In the genomic region with DNA sequence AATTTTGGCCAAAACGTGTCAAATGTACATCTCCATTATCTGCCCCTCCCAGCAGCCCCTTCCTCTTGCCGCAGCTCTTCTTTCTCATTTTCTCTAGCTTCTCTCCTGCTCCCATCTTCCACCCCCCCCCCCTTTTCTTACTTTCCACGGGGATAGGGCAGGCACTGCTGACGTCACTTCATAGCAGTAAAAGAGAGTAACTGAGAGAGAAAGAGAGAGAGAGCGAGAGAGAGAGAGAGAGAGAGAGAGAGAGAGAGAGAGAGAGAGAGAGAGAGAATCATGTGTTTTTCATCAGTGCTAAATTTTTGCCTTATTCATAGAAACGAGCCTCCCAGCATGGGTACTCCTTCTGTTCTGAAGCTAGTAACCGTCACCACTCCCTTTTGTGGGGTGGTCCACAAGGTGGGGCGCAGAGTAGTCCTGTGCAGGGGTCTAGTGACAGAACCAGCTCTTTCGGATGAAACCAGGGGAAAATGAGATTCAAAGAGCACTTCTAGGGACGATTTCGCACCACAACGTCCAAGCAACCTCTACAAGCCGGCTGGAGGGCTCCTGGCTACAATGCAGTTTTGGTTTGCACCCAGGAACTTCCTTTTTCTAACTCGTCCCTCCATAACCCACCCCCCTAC, we compare ENCODE assay signal across 9 mouse cellular contexts. TPM values are rescaled to one million over a fixed set of nuclear protein-coding genes. Genes with fewer than 3 reads are reported as not detected.
DNase-seq lines count a peak whose midpoint lies in the region; ATAC-seq lines count a peak whose summit lies in the region.
"Had no signal": no experiment of that assay in that cellular context is flagged by ENCODE, and none has a peak within 500 bp of the region (broad histone marks: within the 10 kb centered on the region; RNA-seq: fewer than 3 reads in every experiment).

No protein-coding gene starts in this region.

- H3K4me1 ChIP-seq in hindbrain, embryonic 16.5 days (ENCODE audit: control insufficient read depth, insufficient read depth, low read depth, low read length), result peaks cover 14% of the 10 kb centered on the region
- peaks cover 3% of the 10 kb centered on the region; the same call in 1 of the 2 replicates for H3K4me1 ChIP-seq in stomach, embryonic 14.5 days (ENCODE audit: control insufficient read depth, insufficient read depth, low read length)

- DNase-seq in cerebellum, adult 9-10 months, result peak; percentile 45
- no peak for DNase-seq in cerebellum, postnatal 4 days (ENCODE audit: low spot score in 2 of 2)
- peak; percentile 40 for DNase-seq in left cerebral cortex, postnatal 4 days
- DNase-seq in left cerebral cortex, postnatal 25 days (ENCODE audit: low spot score in 2 of 2), result no peak
- no peak for DNase-seq in urinary bladder, postnatal 25 days (ENCODE audit: low spot score)
- no peak for DNase-seq in adrenal gland, adult 8-10 months

- peak overlapping the region; percentile 78 for H3K4me2 ChIP-seq in hindbrain, embryonic 16.5 days (ENCODE audit: low read length)
- peak overlapping the region; percentile 49 for H3K4me2 ChIP-seq in stomach, embryonic 14.5 days (replicated peaks; ENCODE audit: low read depth, low read length)

- no peaks in the 10 kb centered on the region for H3K27me3 ChIP-seq in hindbrain, embryonic 16.5 days (replicated peaks; ENCODE audit: control insufficient read depth, insufficient read depth, low read length)
- H3K27me3 ChIP-seq in stomach, embryonic 14.5 days (ENCODE audit: control insufficient read depth, insufficient read depth, low read length), result peaks cover 21% of the 10 kb centered on the region

- 5% methylated on average over 14 of the region's 14 CpGs for WGBS in hindbrain, embryonic 16.5 days
- 4% methylated on average over 14 of the region's 14 CpGs for WGBS in stomach, embryonic 14.5 days

- H3K9me3 ChIP-seq in hindbrain, embryonic 16.5 days (ENCODE audit: control insufficient read depth, low read length), result no peaks in the 10 kb centered on the region
- no peaks in the 10 kb centered on the region for H3K9me3 ChIP-seq in stomach, embryonic 14.5 days (ENCODE audit: control insufficient read depth, low read depth, low read length)

- H3K9ac ChIP-seq in hindbrain, embryonic 16.5 days (ENCODE audit: low read depth, low read length), result peak overlapping the region; percentile 60
- H3K9ac ChIP-seq in stomach, embryonic 14.5 days (replicated peaks; ENCODE audit: low read depth, low read length), result no peak overlapping the region; the same call in 1 of the 2 replicates

- H3K4me3 ChIP-seq in hindbrain, embryonic 16.5 days (ENCODE audit: low read length), result peak overlapping the region; percentile 43
- peak overlapping the region; percentile 22 for H3K4me3 ChIP-seq in stomach, embryonic 14.5 days (ENCODE audit: low read depth, low read length)

- intact Hi-C loops in left cerebral cortex, postnatal 4 days (cut with DNase I), result no loop called here
- intact Hi-C loops in left cerebral cortex, postnatal 25 days (cut with DNase I), result loop anchor here (2.0 to 10.0 kb wide), 2 partner anchors 13 to 1337 kb away; no protein-coding TSS in a partner anchor

- peak; percentile 64; the same call in 1 of the 2 replicates for ATAC-seq in hindbrain, embryonic 16.5 days
- ATAC-seq in stomach, embryonic 14.5 days (ENCODE audit: insufficient number of reproducible peaks, insufficient read depth, low FRiP score, low read depth), result 0 out of 2 replicates have a peak, but pooled peaks have one; percentile 26
- ATAC-seq: activated CD4-positive, CD25-positive, alpha-beta regulatory T cell, adult 4 months had no signal

- peak overlapping the region; percentile 84 for H3K27ac ChIP-seq in hindbrain, embryonic 16.5 days (ENCODE audit: low read depth, low read length)
- H3K27ac ChIP-seq in stomach, embryonic 14.5 days (ENCODE audit: low read length), result peak overlapping the region; percentile 68

- no peaks in the 10 kb centered on the region for H3K36me3 ChIP-seq in hindbrain, embryonic 16.5 days (ENCODE audit: control insufficient read depth, insufficient read depth, low read length)
- H3K36me3 ChIP-seq in stomach, embryonic 14.5 days (ENCODE audit: control insufficient read depth, insufficient read depth, low read length), result no peaks in the 10 kb centered on the region

RNA-seq across cellular contexts. Expression of gene Nr2f1, which starts 17.5 kb away (rescaled TPM):
- 100 to 1,000 TPM; 214 to 215 TPM for total RNA-seq in left cerebral cortex, postnatal 4 days (2021)
- 100 to 1,000 TPM; 114 to 122 TPM for total RNA-seq in left cerebral cortex, postnatal 25 days (2021)
- polyA plus RNA-seq in hindbrain, embryonic 16.5 days (2015; fragmentation: Nextera tagmentation; extraction: Ambion mirVana), result 42.9 and 44.3 TPM in 2 replicates
- polyA plus RNA-seq in stomach, embryonic 14.5 days (2014; fragmentation: Nextera tagmentation; extraction: Ambion mirVana), result 30.1 and 31.4 TPM in 2 replicates
- 10 to 100 TPM; 19.1 to 26.2 (median 21.7) TPM for total RNA-seq in adrenal gland, adult 8-10 months (2022)
- polyA plus RNA-seq: activated CD4-positive, CD25-positive, alpha-beta regulatory T cell, adult 4 months had no signal

Comparison
In these comparisons a context has a peak if more than half of its experiments do, and no peak if none do; other contexts are left out.
1. DNase-seq: peak in cerebellum, adult 9-10 months (single experiment) and left cerebral cortex, postnatal 4 days (single experiment); none in cerebellum, postnatal 4 days (0 of 2), left cerebral cortex, postnatal 25 days (0 of 2), urinary bladder, postnatal 25 days (single experiment) and adrenal gland, adult 8-10 months (single experiment).
2. RNA of gene Nr2f1, which starts 17.5 kb away (total RNA-seq): 214 to 215 TPM in left cerebral cortex, postnatal 4 days and 114 to 122 TPM in left cerebral cortex, postnatal 25 days; 19.1 to 26.2 TPM in adrenal gland, adult 8-10 months; every median in the first group is over 4 times any median in the second.